Mouse (Mus musculus) stomach, postnatal 0 days (tissue): ENCODE measurements around the gene Agbl4.

Experiments
- CTCF ChIP-seq: IDR thresholded peaks from 2 replicates; pipeline ENCODE4 v1.5.1; 2016; ENCODE audit warnings: antibody characterized with exemption, low read depth, mild to moderate bottlenecking, moderate library complexity
- EP300 ChIP-seq: optimal IDR thresholded peaks from 2 replicates; pipeline ENCODE3; 2016; ENCODE audit warnings: antibody characterized with exemption

DNA sequence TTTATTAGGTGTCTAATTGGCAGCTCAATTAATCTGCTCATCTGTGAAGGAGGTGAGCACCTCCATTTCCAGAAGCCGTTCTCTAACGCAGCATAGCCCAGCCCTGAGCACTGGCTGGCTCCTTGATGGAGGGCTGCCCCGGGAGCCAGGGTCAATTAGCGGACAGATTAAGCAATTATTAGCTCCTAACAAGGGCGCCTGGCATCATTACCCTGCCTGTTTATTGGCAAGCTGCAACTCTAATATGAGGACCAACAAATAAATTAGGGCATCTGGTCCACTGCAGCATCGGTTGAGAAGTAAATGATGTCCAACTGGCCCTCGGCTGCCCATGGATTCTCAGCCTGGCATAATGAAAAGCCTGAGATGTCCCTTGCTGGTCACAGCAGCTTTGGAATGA lies 1148.5 kb downstream of the Agbl4 start:
- TF ChIP-seq CTCF (no peak), EP300 (no peak)
